Mouse (Mus musculus) brain, embryonic 14.5 days (tissue): ENCODE data around the gene Cyth1.

Source experiments
- CTCF ChIP-seq: fragments of 200-500 bp; IDR thresholded peaks from 2 replicates; pipeline ENCODE4 v1.5.1; 2012; ENCODE audit warnings: inconsistent platforms, mild to moderate bottlenecking, moderate library complexity, borderline replicate concordance; ENCODE audit not compliant: insufficient read depth, insufficient read length; ENCODE audit errors: extremely low read depth
- POLR2A ChIP-seq: fragments of 200-500 bp; IDR thresholded peaks from 2 replicates; pipeline ENCODE4 v1.6.1; 2012; ENCODE audit warnings: mild to moderate bottlenecking, inconsistent platforms, borderline replicate concordance; ENCODE audit not compliant: poor library complexity, insufficient read depth, insufficient read length, severe bottlenecking; ENCODE audit errors: extremely low read depth

GRCm38 (mm10) chr11:118223416-118224067 is 24.9 kb downstream of the Cyth1 start:
- TF ChIP-seq CTCF (no peak), POLR2A (no peak)
